Mouse (Mus musculus) heart, embryonic 14.5 days (tissue): ENCODE measurements at regions not wholly inside any gene's neighbourhood (a gene's known extent, or its start where the extent isn't known, plus 50 kb on each side); places are given as distances from the start of the nearest gene placed in this dataset.

ENCODE experiments used
- ATAC-seq: fragments of 200-750 bp; cut with Nextera tagmentation; 2 replicates; pipeline ENCODE4 v1.8.0; 2017; ENCODE audit warnings: low read depth, moderate TSS enrichment; ENCODE audit not compliant: insufficient number of reproducible peaks, insufficient read depth, low FRiP score
- H3K27ac ChIP-seq, 2 experiments: fragments of 200-500 bp in 1 of 2; fragments of 300-500 bp in 1 of 2; sonication (generic) in 1 of 2; replicated peaks in 1 of 2; 2 replicates each; pipeline ENCODE4 v1.5.1; 2012 to 2014; ENCODE audit warnings: low read depth in 2 of 2, low read length in 2 of 2, control low read depth in 1 of 2, mild to moderate bottlenecking in 1 of 2, mixed read lengths in 1 of 2; ENCODE audit not compliant: control insufficient read depth in 1 of 2, insufficient read depth in 1 of 2
- H3K27me3 ChIP-seq: fragments of 300-500 bp; sonication (generic); 2 replicates; pipeline ENCODE4 v1.6.1; 2014; ENCODE audit warnings: mild to moderate bottlenecking, low read length, control low read depth; ENCODE audit not compliant: control insufficient read depth, insufficient read depth
- H3K36me3 ChIP-seq: fragments of 300-500 bp; sonication (generic); 2 replicates; pipeline ENCODE4 v1.6.1; 2014; ENCODE audit warnings: mild to moderate bottlenecking, control low read depth, low read length, mixed read lengths; ENCODE audit not compliant: control insufficient read depth, insufficient read depth
- H3K4me1 ChIP-seq, 2 experiments: fragments of 200-500 bp in 1 of 2; fragments of 300-500 bp in 1 of 2; sonication (generic) in 1 of 2; 2 replicates each; pipeline ENCODE4 v1.6.1; 2012 to 2014; ENCODE audit warnings: low read length in 2 of 2, control low read depth in 1 of 2, mixed read lengths in 1 of 2; ENCODE audit not compliant: control insufficient read depth in 2 of 2, insufficient read depth in 2 of 2
- H3K4me2 ChIP-seq: fragments of 300-500 bp; sonication (generic); 2 replicates; pipeline ENCODE4 v1.6.1; 2014; ENCODE audit warnings: mild to moderate bottlenecking, low read length
- H3K4me3 ChIP-seq, 2 experiments: fragments of 200-500 bp in 1 of 2; fragments of 300-500 bp in 1 of 2; sonication (generic) in 1 of 2; 2 replicates each; pipeline ENCODE4 v1.5.1; 2012 to 2014; ENCODE audit warnings: low read length in 2 of 2, mild to moderate bottlenecking in 2 of 2, control low read depth in 1 of 2, low read depth in 1 of 2, moderate library complexity in 1 of 2; ENCODE audit not compliant: control insufficient read depth in 1 of 2, insufficient read depth in 1 of 2
- H3K9ac ChIP-seq: fragments of 300-500 bp; sonication (generic); 2 replicates; pipeline ENCODE4 v1.6.1; 2014; ENCODE audit warnings: mild to moderate bottlenecking, low read length
- H3K9me3 ChIP-seq: fragments of 300-500 bp; sonication (generic); 2 replicates; pipeline ENCODE4 v1.6.1; 2016; ENCODE audit warnings: low read length, control low read depth; ENCODE audit not compliant: control insufficient read depth
- WGBS: fragments of 180-500 bp; shearing (Covaris S2); extraction: QIAGEN DNeasy Blood & Tissue Kit; methylation state at CpG from one replicate; pipeline ENCODE4 v1.1.7; 2014; 5-methylcytosine and 5-hydroxymethylcytosine counted together

DNA sequence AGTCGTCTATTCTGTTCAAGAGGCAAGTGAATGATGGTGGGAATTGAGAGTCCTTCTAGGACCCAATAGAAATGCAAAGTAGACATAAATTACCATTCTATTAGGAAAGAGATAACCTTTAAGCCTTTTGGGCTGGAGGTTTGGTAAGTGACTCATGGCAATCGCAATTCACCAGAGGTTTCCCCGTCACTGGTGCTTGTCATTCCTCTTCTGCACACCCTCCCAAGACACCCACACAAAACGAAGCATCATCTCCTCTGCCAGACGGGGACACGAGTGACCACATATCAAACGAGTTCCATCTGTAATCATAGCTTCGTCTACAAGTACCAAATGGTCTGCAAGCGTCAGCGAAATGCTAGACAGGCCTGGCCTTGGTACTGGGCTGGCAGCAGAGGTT lies 601.4 kb upstream of the Sox9 start:
- Histone ChIP-seq H3K36me3 (no peaks in the 10 kb centered on the region), H3K4me2 (no peak overlapping the region), H3K9me3 (no peaks in the 10 kb centered on the region), H3K27me3 (no peaks in the 10 kb centered on the region), H3K9ac (no peak overlapping the region), H3K27ac (no peak overlapping the region), H3K4me1 (no peaks in the 10 kb centered on the region), H3K4me3 (no peak overlapping the region)
- 73% methylated on average over 10 of the region's 10 CpGs for WGBS
- no peak for ATAC-seq

DNA sequence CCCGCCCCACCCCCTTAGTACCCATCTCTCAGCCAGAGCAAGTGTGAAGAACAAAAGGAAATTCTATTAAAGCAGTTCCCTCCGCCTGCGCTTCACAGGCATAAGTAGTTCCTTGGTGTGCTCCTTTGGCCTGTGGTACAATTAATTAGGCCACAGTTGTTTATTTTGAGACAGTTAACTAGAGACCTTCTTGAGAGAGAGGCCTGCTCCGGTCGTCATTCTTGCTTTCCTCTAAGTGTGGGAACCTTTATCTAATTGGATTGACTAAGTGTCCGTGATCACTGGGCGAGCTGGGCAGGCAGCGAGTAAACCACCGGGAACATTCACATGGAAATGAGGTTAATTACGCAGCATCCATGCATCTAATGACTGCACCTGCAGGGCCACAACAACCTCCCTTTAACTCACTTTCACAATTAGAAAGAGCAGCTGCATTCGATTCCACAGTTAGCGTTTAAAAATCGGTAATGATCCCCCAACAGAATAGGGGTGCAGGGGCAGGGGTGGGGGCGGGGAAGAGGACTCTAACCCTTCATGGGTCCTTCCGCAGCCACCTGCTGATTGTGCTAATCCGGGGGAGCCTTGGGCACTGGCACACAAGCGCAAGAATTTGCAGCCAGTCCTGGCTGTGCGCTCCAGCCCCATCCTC lies 584.3 kb upstream of the Sox9 start:
- H3K36me3 ChIP-seq = no peaks in the 10 kb centered on the region
- no peak for ATAC-seq
- H3K9me3 ChIP-seq = no peaks in the 10 kb centered on the region
- no peaks in the 10 kb centered on the region for H3K4me1 ChIP-seq
- no peak overlapping the region for H3K4me3 ChIP-seq
- H3K9ac ChIP-seq = no peak overlapping the region
- no peak overlapping the region for H3K27ac ChIP-seq
- WGBS = 23% methylated on average over 18 of the region's 18 CpGs
- H3K4me2 ChIP-seq = no peak overlapping the region
- H3K27me3 ChIP-seq = no peaks in the 10 kb centered on the region

- ATAC-seq = no peak
- H3K4me3 ChIP-seq = no peak overlapping the region
- no peaks in the 10 kb centered on the region for H3K36me3 ChIP-seq
- 33% methylated on average over 2 of the region's 2 CpGs for WGBS
- H3K27ac ChIP-seq = no peak overlapping the region
- H3K4me2 ChIP-seq = no peak overlapping the region
- no peaks in the 10 kb centered on the region for H3K9me3 ChIP-seq
- H3K27me3 ChIP-seq = no peaks in the 10 kb centered on the region
- H3K4me1 ChIP-seq = peaks cover 2 to 4% of the 10 kb centered on the region in 2 experiments; a peak in 1 of 4 replicates
- no peak overlapping the region for H3K9ac ChIP-seq
Measured at GRCm38 (mm10) chr11:112204561-112204960, 577.5 kb upstream of the Sox9 start.

DNA sequence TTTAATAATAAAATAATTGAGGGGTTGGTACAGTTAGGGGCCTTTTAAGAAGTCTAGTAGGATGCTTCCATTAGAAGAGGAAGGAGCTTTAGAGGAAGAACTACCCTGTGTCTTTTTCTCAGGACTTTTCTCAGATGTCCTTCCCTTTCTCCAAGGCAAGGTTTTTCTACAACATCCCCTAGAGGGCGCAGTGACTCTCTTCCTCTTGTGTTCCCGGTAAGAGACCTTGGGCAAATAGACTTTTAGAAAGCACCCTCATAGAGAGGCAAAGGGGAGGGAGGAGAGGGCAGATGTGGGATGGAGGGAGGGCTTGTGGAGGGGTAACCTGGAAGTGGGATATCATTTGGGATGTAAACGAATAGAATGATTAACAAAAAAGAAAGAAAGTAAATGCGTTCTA lies 572.6 kb upstream of the Sox9 start:
- Histone ChIP-seq H3K4me2 (no peak overlapping the region), H3K4me3 (no peak overlapping the region), H3K9ac (no peak overlapping the region), H3K27me3 (no peaks in the 10 kb centered on the region), H3K4me1 (peaks cover 2 to 4% of the 10 kb centered on the region in 2 experiments; a peak in 1 of 4 replicates), H3K36me3 (no peaks in the 10 kb centered on the region), H3K27ac (no peak overlapping the region), H3K9me3 (no peaks in the 10 kb centered on the region)
- ATAC-seq = no peak
- 34% methylated on average over 4 of the region's 4 CpGs for whole genome bisulfite sequencing

DNA sequence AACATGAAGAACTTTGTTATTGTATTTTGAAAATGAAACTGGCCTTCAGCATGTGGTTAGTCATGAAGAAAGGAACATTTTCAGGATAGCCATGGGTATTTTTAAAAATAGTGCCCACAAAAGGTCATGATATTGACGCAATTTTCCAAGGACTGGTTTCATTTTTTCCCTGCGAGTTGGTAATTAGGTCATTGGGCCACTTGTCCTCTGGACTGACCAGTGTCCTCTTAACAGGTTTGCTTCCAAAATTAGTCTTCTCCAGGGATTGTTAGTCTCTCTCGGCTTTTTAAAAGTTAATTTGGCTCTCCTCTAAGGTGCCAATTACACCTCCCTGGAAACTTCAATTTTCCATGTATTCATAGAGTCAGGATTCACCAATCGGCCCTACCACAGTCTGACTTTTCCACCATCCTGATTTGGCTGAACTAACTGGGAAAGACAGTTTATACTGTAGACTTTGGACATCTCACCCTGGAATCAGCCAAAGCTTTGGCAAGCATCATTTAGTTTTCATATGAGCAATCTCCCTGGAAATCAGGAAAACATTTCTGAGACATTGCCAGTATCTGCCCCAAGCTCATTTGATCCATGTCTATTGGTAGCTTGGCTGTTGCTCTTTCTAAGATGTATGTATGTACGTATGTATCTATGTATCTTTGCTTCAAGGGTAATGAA lies 562.8 kb upstream of the Sox9 start:
- Histone ChIP-seq H3K4me1 (no peaks in the 10 kb centered on the region; a peak in 1 of 4 replicates), H3K9me3 (no peaks in the 10 kb centered on the region), H3K9ac (no peak overlapping the region), H3K27me3 (no peaks in the 10 kb centered on the region), H3K27ac (no peak overlapping the region), H3K4me2 (no peak overlapping the region), H3K36me3 (no peaks in the 10 kb centered on the region), H3K4me3 (no peak overlapping the region)
- ATAC-seq = no peak
- WGBS = 81% methylated on average over 5 of the region's 5 CpGs

DNA sequence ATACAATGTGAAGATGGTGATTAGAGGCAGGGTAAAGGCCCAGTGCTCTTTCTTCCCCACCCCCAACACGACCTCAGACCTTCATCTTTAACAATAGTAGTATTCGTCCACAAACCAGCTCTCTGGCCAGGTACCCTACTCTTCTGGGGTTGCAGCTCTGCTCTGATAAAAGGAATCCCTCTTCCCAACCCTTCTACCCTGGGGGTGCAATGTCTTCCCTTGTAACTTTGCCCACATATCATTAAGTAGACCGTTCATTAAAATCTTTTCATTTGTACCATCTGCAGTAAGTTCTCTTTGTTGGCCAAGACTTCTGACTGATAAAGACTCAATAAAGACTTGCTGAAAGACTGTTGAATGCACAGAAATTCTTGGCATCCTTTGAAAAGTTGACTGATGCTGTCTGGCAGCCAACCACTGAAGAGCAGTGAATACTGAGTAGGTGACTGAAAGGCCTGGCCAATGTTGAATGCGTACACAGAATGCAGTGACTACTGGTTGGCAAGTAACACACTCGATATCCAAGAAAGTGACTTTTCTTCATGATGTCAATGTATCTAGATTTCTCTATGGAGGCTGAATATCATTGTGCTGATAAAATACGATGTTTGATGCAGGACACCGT lies 547.4 kb upstream of the Sox9 start:
- Histone ChIP-seq H3K36me3 (no peaks in the 10 kb centered on the region), H3K9ac (no peak overlapping the region), H3K4me1 (no peaks in the 10 kb centered on the region), H3K4me3 (no peak overlapping the region), H3K27ac (no peak overlapping the region), H3K9me3 (no peaks in the 10 kb centered on the region), H3K4me2 (no peak overlapping the region), H3K27me3 (no peaks in the 10 kb centered on the region)
- whole genome bisulfite sequencing = 74% methylated on average over 7 of the region's 7 CpGs
- ATAC-seq = no peak

DNA sequence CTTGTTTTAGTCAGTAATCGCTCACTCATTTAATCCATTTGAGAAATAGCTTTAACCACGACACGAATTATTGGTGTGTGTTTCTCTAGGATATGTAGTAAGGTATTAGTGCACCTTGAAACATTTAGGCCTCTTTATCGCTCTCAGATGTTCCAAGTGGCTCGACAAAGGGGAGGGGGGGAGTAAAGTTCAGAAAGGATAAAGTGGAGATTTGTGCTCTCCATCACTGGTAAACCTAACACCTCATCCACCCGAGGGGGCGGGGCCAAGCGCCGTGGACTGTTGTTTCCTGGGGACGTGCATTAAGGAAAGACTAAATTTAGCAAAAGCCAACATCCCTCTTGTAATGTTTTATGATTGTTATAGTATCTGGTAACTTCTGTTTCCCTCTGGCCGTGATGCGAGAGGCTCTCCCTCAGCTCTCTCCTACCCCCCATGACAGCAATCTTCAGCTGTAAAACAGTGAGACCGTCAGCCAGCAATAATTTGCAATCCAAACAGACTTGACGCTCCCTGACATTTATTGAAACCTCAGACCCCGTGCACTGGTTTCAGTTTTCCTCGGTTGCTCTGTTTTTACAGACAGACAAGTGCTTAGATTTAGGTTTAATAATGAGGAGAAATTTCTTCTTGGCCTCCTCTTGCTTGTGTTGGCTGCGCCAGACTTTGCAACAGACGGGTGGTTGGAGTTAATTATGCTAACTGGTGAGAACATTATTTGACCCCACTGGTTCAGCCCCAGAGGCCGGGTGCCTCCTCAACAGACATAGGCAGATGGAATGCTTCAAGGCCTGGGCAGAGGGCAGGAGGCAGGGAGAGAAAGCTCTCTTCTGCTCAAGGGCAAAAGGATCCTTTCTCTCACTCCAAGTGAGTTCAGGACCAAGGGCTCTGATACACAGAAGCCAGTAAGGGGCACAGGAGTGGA lies 542.8 kb upstream of the Sox9 start:
- WGBS = 71% methylated on average over 19 of the region's 19 CpGs
- H3K4me1 ChIP-seq = no peaks in the 10 kb centered on the region
- H3K27me3 ChIP-seq = no peaks in the 10 kb centered on the region
- H3K9ac ChIP-seq = no peak overlapping the region
- no peak for ATAC-seq
- H3K4me3 ChIP-seq = no peak overlapping the region
- H3K27ac ChIP-seq = no peak overlapping the region
- H3K36me3 ChIP-seq = no peaks in the 10 kb centered on the region
- H3K9me3 ChIP-seq = no peaks in the 10 kb centered on the region
- no peak overlapping the region for H3K4me2 ChIP-seq
